Mouse (Mus musculus) testis, adult 2 months (tissue): ENCODE data around the gene Ssu2.

ENCODE experiments used
- CTCF ChIP-seq: fragments of 200-500 bp; IDR thresholded peaks from 2 replicates; pipeline ENCODE4 v1.5.1; 2012; ENCODE audit warnings: low read depth, mild to moderate bottlenecking, inconsistent platforms, low read length, moderate library complexity; ENCODE audit not compliant: control insufficient read depth, insufficient read depth, insufficient replicate concordance
- POLR2A ChIP-seq: fragments of 200-500 bp; IDR thresholded peaks from 2 replicates; pipeline ENCODE4 v1.6.1; 2012; ENCODE audit warnings: low read depth, mild to moderate bottlenecking, inconsistent platforms, low read length, moderate library complexity; ENCODE audit not compliant: control insufficient read depth

DNA sequence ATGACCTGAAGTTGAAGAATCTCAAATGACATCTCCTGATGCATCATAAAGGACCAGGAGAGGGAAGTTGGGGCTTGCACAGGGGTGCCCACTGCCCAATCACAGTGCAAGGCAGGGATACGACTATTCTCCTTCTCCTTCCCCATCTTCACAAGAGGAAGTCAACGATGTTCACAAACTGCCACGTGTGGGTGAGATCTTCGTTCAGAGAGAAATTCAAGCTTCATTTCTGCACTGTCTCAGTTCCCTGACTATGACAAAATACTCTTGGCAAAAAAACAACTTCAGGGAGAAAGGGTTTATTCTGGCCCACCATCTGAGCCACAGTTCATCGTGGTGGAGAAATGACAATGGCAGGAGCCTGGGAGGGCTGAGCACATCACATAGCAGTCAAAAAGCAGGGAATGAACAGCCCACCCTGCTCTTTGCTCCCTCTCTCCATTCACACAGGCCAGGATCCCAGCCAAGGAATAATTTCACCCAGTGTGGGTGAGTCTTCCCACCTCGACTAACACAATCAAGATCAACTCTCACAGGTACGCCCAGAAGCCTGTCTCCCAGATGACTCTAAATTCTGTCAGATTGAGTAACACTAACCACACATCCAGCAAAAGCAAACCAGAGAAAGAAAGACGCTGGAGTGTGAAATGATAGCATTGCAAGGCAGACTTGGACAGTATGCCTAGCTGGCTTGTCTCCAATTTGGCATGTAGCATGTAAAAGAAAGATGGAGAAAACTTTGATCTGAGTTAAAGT, 36.1 kb upstream of the Ssu2 start:
- TF ChIP-seq CTCF (no peak), POLR2A (no peak)
